Mouse (Mus musculus) lung, postnatal 0 days (tissue): Measurements from ENCODE around the gene Prkag2.

Experiments used
- CTCF ChIP-seq: IDR thresholded peaks from 2 replicates; pipeline ENCODE4 v1.5.1; 2016; ENCODE audit warnings: antibody characterized with exemption, mild to moderate bottlenecking
- EP300 ChIP-seq: IDR thresholded peaks from 2 replicates; pipeline ENCODE4 v1.6.1; 2016; ENCODE audit warnings: antibody characterized with exemption, mild to moderate bottlenecking, control low read depth

GRCm38 (mm10) chr5:24874111-24874510 lies 226.3 kb downstream of the Prkag2 start:
- no peak for TF ChIP-seq CTCF
- no peak for TF ChIP-seq EP300
